Mouse (Mus musculus) forebrain, embryonic 12.5 days (tissue): ENCODE measurements around the gene Cep135. TPM values are rescaled to one million over a fixed set of nuclear protein-coding genes. Genes with fewer than 3 reads are reported as not detected.

Experiments used
- ATAC-seq: fragments of 200-750 bp; cut with Nextera tagmentation; 2 replicates; pipeline ENCODE4 v1.8.0; 2017; ENCODE audit warnings: moderate TSS enrichment; ENCODE audit not compliant: low FRiP score
- H3K27ac ChIP-seq: fragments of 300-500 bp; sonication (generic); 2 replicates; pipeline ENCODE4 v1.5.1; 2016; ENCODE audit warnings: mild to moderate bottlenecking
- H3K27me3 ChIP-seq: fragments of 300-500 bp; sonication (generic); 2 replicates; pipeline ENCODE4 v1.6.1; 2016; ENCODE audit warnings: mild to moderate bottlenecking
- H3K36me3 ChIP-seq: fragments of 300-500 bp; sonication (generic); replicated peaks from 2 replicates; pipeline ENCODE4 v1.6.1; 2016; ENCODE audit warnings: mild to moderate bottlenecking
- H3K4me1 ChIP-seq: fragments of 300-500 bp; sonication (generic); 2 replicates; pipeline ENCODE4 v1.6.1; 2016
- H3K4me2 ChIP-seq: fragments of 300-500 bp; sonication (generic); 2 replicates; pipeline ENCODE4 v1.6.1; 2016; ENCODE audit warnings: mild to moderate bottlenecking, moderate library complexity
- H3K4me3 ChIP-seq: fragments of 300-500 bp; sonication (generic); replicated peaks from 2 replicates; pipeline ENCODE4 v1.5.1; 2016; ENCODE audit warnings: mild to moderate bottlenecking
- H3K9ac ChIP-seq: fragments of 300-500 bp; sonication (generic); 2 replicates; pipeline ENCODE4 v1.6.1; 2016; ENCODE audit warnings: mild to moderate bottlenecking
- H3K9me3 ChIP-seq: fragments of 300-500 bp; sonication (generic); 2 replicates; pipeline ENCODE4 v1.6.1; 2016
- WGBS: fragments of 180-500 bp; shearing (Covaris S2); methylation state at CpG from one replicate; pipeline ENCODE4 v1.1.7; 2016; 5-methylcytosine and 5-hydroxymethylcytosine counted together
- polyA plus RNA-seq: library from polyadenylated mRNA; unstranded; fragments of >200 nt; fragmentation: Nextera tagmentation; extraction: Ambion mirVana; gene quantifications from 2 replicates; pipeline ENCODE4 v1.2.1, GENCODE M21; 2016

The Cep135 gene
- polyA plus RNA-seq, 1 experiment from 2014 or later = 10.9 TPM

GRCm38 (mm10) chr5:76651151-76651725 lies 62.7 kb downstream of the Cep135 start:
- Histone ChIP-seq H3K4me2 (no peak overlapping the region), H3K4me1 (peaks cover 14% of the 10 kb centered on the region), H3K9me3 (no peaks in the 10 kb centered on the region), H3K9ac (no peak overlapping the region), H3K36me3 (peaks cover 5% of the 10 kb centered on the region; the same call in 1 of the 2 replicates), H3K27me3 (no peaks in the 10 kb centered on the region), H3K4me3 (no peak overlapping the region), H3K27ac (no peak overlapping the region)
- WGBS = 58% methylated on average over 5 of the region's 5 CpGs
- ATAC-seq = peak; percentile 67; the same call in 1 of the 2 replicates

GRCm38 (mm10) chr5:76656212-76656611 lies 67.7 kb downstream of the Cep135 start, which contains the start of gene C530008M17Rik:
Gene C530008M17Rik (plus strand): TSS chr5:76656512.
- Histone ChIP-seq H3K4me1 (peaks cover 28% of the 10 kb centered on the region), H3K27me3 (no peaks in the 10 kb centered on the region), H3K9ac (peak within 1 kb of the TSS; percentile 98), H3K4me2 (peak within 1 kb of the TSS; percentile 79), H3K36me3 (0 out of 2 replicates have a peak, but pooled peaks cover 3% of the 10 kb centered on the region), H3K27ac (peak within 1 kb of the TSS; percentile 98), H3K9me3 (no peaks in the 10 kb centered on the region), H3K4me3 (peak within 1 kb of the TSS; percentile 85)
- no peak for ATAC-seq
- WGBS = 96% methylated on average over 2 of the region's 2 CpGs

- H3K27ac ChIP-seq = peak overlapping the region; percentile 98
- H3K4me3 ChIP-seq = peak overlapping the region; percentile 85
- H3K4me2 ChIP-seq = peak overlapping the region; percentile 79
- 0 out of 2 replicates have a peak, but pooled peaks cover 3% of the 10 kb centered on the region for H3K36me3 ChIP-seq
- peaks cover 25% of the 10 kb centered on the region for H3K4me1 ChIP-seq
- no peaks in the 10 kb centered on the region for H3K27me3 ChIP-seq
- under 1% methylated on average over 79 of the region's 80 CpGs for WGBS
- H3K9ac ChIP-seq = peak overlapping the region; percentile 98
- no peaks in the 10 kb centered on the region for H3K9me3 ChIP-seq
- peak; percentile 95 for ATAC-seq
These were observed 69.0 kb downstream of the Cep135 start for GRCm38 (mm10) chr5:76657245-76658083.

GRCm38 (mm10) chr5:76658084-76658934 lies 69.8 kb downstream of the Cep135 start:
- peak overlapping the region; percentile 98 for H3K27ac ChIP-seq
- H3K9ac ChIP-seq = peak overlapping the region; percentile 98
- under 1% methylated on average over 38 of the region's 38 CpGs for WGBS
- H3K4me1 ChIP-seq = peaks cover 25% of the 10 kb centered on the region
- peak overlapping the region; percentile 85 for H3K4me3 ChIP-seq
- no peaks in the 10 kb centered on the region for H3K27me3 ChIP-seq
- peak overlapping the region; percentile 79 for H3K4me2 ChIP-seq
- ATAC-seq = peak; percentile 81
- 0 out of 2 replicates have a peak, but pooled peaks cover 3% of the 10 kb centered on the region for H3K36me3 ChIP-seq
- no peaks in the 10 kb centered on the region for H3K9me3 ChIP-seq

- Histone ChIP-seq H3K27me3 (no peaks in the 10 kb centered on the region), H3K36me3 (0 out of 2 replicates have a peak, but pooled peaks cover 3% of the 10 kb centered on the region), H3K9ac (no peak overlapping the region), H3K9me3 (no peaks in the 10 kb centered on the region), H3K4me3 (no peak overlapping the region), H3K27ac (no peak overlapping the region), H3K4me1 (peaks cover 34% of the 10 kb centered on the region), H3K4me2 (peak overlapping the region; percentile 79)
- WGBS = 88% methylated on average over 8 of the region's 8 CpGs
- no peak for ATAC-seq
These were observed 71.6 kb downstream of the Cep135 start for GRCm38 (mm10) chr5:76659958-76660635.

- Histone ChIP-seq H3K4me3 (no peak overlapping the region), H3K9me3 (no peaks in the 10 kb centered on the region), H3K36me3 (0 out of 2 replicates have a peak, but pooled peaks cover 3% of the 10 kb centered on the region), H3K9ac (no peak overlapping the region), H3K4me1 (peaks cover 44% of the 10 kb centered on the region), H3K27me3 (no peaks in the 10 kb centered on the region), H3K4me2 (no peak overlapping the region), H3K27ac (no peak overlapping the region)
- no peak for ATAC-seq
- 88% methylated on average over 4 of the region's 4 CpGs for WGBS
These were observed 72.8 kb downstream of the Cep135 start for GRCm38 (mm10) chr5:76661310-76661709.

GRCm38 (mm10) chr5:76664936-76665335 lies 76.4 kb downstream of the Cep135 start:
- Histone ChIP-seq H3K4me2 (0 out of 2 replicates have a peak overlapping the region, but pooled peaks have one; percentile 10), H3K36me3 (peaks cover 3% of the 10 kb centered on the region; the same call in 1 of the 2 replicates), H3K27ac (peak overlapping the region; percentile 76), H3K9ac (no peak overlapping the region), H3K27me3 (no peaks in the 10 kb centered on the region), H3K9me3 (no peaks in the 10 kb centered on the region), H3K4me3 (no peak overlapping the region), H3K4me1 (peaks cover 47% of the 10 kb centered on the region)
- 0 out of 2 replicates have a peak, but pooled peaks have one; percentile 45 for ATAC-seq
- 79% methylated on average over 7 of the region's 7 CpGs for WGBS

- Histone ChIP-seq H3K4me2 (no peak overlapping the region), H3K27ac (peak overlapping the region; percentile 85), H3K36me3 (peaks cover 3% of the 10 kb centered on the region; the same call in 1 of the 2 replicates), H3K27me3 (no peaks in the 10 kb centered on the region), H3K4me3 (no peak overlapping the region), H3K9me3 (no peaks in the 10 kb centered on the region), H3K4me1 (peaks cover 42% of the 10 kb centered on the region), H3K9ac (no peak overlapping the region)
- WGBS = 23% methylated on average over 7 of the region's 7 CpGs
- ATAC-seq = peak; percentile 85
These were observed 76.9 kb downstream of the Cep135 start for GRCm38 (mm10) chr5:76665421-76665820.

GRCm38 (mm10) chr5:76666026-76666756 lies 77.7 kb downstream of the Cep135 start:
- peaks cover 5% of the 10 kb centered on the region; the same call in 1 of the 2 replicates for H3K36me3 ChIP-seq
- H3K9ac ChIP-seq = no peak overlapping the region
- H3K9me3 ChIP-seq = no peaks in the 10 kb centered on the region
- ATAC-seq = peak; percentile 40; the same call in 1 of the 2 replicates
- no peak overlapping the region for H3K4me2 ChIP-seq
- H3K27me3 ChIP-seq = no peaks in the 10 kb centered on the region
- peaks cover 37% of the 10 kb centered on the region for H3K4me1 ChIP-seq
- WGBS = 81% methylated on average over 6 of the region's 6 CpGs
- no peak overlapping the region for H3K4me3 ChIP-seq
- peak overlapping the region; percentile 85; the same call in 1 of the 2 replicates for H3K27ac ChIP-seq

GRCm38 (mm10) chr5:76668118-76668517 lies 79.6 kb downstream of the Cep135 start:
- H3K27ac ChIP-seq = no peak overlapping the region
- ATAC-seq = no peak
- no peaks in the 10 kb centered on the region for H3K27me3 ChIP-seq
- no peak overlapping the region for H3K4me3 ChIP-seq
- H3K9me3 ChIP-seq = no peaks in the 10 kb centered on the region
- WGBS = 63% methylated on average over 5 of the region's 5 CpGs
- H3K36me3 ChIP-seq = peaks cover 7% of the 10 kb centered on the region; the same call in 1 of the 2 replicates
- H3K9ac ChIP-seq = no peak overlapping the region
- H3K4me1 ChIP-seq = peaks cover 37% of the 10 kb centered on the region
- no peak overlapping the region for H3K4me2 ChIP-seq

GRCm38 (mm10) chr5:76668547-76668946 lies 80.0 kb downstream of the Cep135 start:
- ATAC-seq = no peak
- peaks cover 7% of the 10 kb centered on the region; the same call in 1 of the 2 replicates for H3K36me3 ChIP-seq
- no peak overlapping the region for H3K4me2 ChIP-seq
- no peak overlapping the region for H3K4me3 ChIP-seq
- no peaks in the 10 kb centered on the region for H3K27me3 ChIP-seq
- 89% methylated on average over 5 of the region's 5 CpGs for WGBS
- peaks cover 37% of the 10 kb centered on the region for H3K4me1 ChIP-seq
- H3K9ac ChIP-seq = no peak overlapping the region
- no peaks in the 10 kb centered on the region for H3K9me3 ChIP-seq
- no peak overlapping the region for H3K27ac ChIP-seq
